Mouse (Mus musculus) CH12.LX (cell line): ENCODE measurements around the gene Hsd17b13. TPM values are rescaled to one million over a fixed set of nuclear protein-coding genes. Genes with fewer than 3 reads are reported as not detected.

Experiments
- DNase-seq: peaks from one replicate; pipeline ENCODE4 v3.0.0-alpha.2; 2013; ENCODE audit errors: extremely low read depth
- H3K27ac ChIP-seq: 2 replicates; pipeline ENCODE4 v1.5.1; 2012; ENCODE audit warnings: low read depth, mild to moderate bottlenecking, control low read depth, moderate library complexity; ENCODE audit not compliant: insufficient read depth
- H3K27me3 ChIP-seq: replicated peaks from 2 replicates; pipeline ENCODE3; 2012; ENCODE audit warnings: inconsistent platforms
- H3K36me3 ChIP-seq, 2 experiments: replicated peaks in 1 of 2; 2 replicates each; pipeline versions ENCODE3 to v1.6.1; 2012; ENCODE audit warnings: inconsistent platforms in 1 of 2, low read length in 1 of 2, mild to moderate bottlenecking in 1 of 2, mixed read lengths in 1 of 2, moderate library complexity in 1 of 2; ENCODE audit not compliant: control insufficient read depth in 1 of 2, insufficient read depth in 1 of 2
- H3K4me1 ChIP-seq, 2 experiments: 2 replicates each; pipeline ENCODE4 v1.6.1; 2012; ENCODE audit warnings: inconsistent platforms in 1 of 2, moderate library complexity in 1 of 2; ENCODE audit not compliant: insufficient read depth in 2 of 2, control insufficient read depth in 1 of 2
- H3K4me2 ChIP-seq: 2 replicates; pipeline ENCODE4 v1.6.1; 2012; ENCODE audit warnings: low read depth, mild to moderate bottlenecking, control low read depth; ENCODE audit not compliant: poor library complexity, insufficient read depth, severe bottlenecking
- H3K4me3 ChIP-seq, 3 experiments: fragments of 150-350 bp in 1 of 3; sonication (generic) in 1 of 3; replicated peaks in 1 of 3; 2 replicates each; pipeline versions ENCODE3 to v1.5.1; 2011 to 2012; ENCODE audit warnings: low read depth in 2 of 3, low read length in 2 of 3, mild to moderate bottlenecking in 2 of 3, moderate library complexity in 2 of 3, control low read depth in 1 of 3, improper control_type of control experiment in 1 of 3, inconsistent platforms in 1 of 3, mixed read lengths in 1 of 3; ENCODE audit not compliant: poor library complexity in 1 of 3
- H3K79me2 ChIP-seq: replicated peaks from 2 replicates; pipeline ENCODE4 v1.6.1; 2012; ENCODE audit warnings: mild to moderate bottlenecking, moderate library complexity; ENCODE audit not compliant: control insufficient read depth, poor library complexity, insufficient read depth, severe bottlenecking; ENCODE audit errors: extremely low read depth
- H3K9ac ChIP-seq: 2 replicates; pipeline ENCODE4 v1.6.1; 2012; ENCODE audit warnings: low read depth, mild to moderate bottlenecking, control low read depth, moderate library complexity; ENCODE audit not compliant: insufficient read depth
- H3K9me3 ChIP-seq: replicated peaks from 2 replicates; pipeline ENCODE3; 2012; ENCODE audit warnings: low read length, inconsistent platforms, mixed read lengths
- BHLHE40 ChIP-seq: IDR thresholded peaks from 2 replicates; pipeline ENCODE4 v1.6.1; 2011; ENCODE audit warnings: mild to moderate bottlenecking, low read depth, low read length, improper control_type of control experiment
- CHD2 ChIP-seq: IDR thresholded peaks from 2 replicates; pipeline ENCODE4 v1.6.1; 2011; ENCODE audit warnings: low read length, improper control_type of control experiment
- CTCF ChIP-seq, 2 experiments: IDR thresholded peaks in 1 of 2; conservative IDR thresholded peaks in 1 of 2; 2 replicates each; pipeline ENCODE4 v1.5.1; 2011 to 2012; ENCODE audit warnings: low read depth in 2 of 2, low read length in 2 of 2, improper control_type of control experiment in 1 of 2, inconsistent platforms in 1 of 2, mild to moderate bottlenecking in 1 of 2, moderate library complexity in 1 of 2
- E2F4 ChIP-seq: IDR thresholded peaks from 2 replicates; pipeline ENCODE4 v1.6.1; 2011; ENCODE audit warnings: low read depth, low read length, improper control_type of control experiment; ENCODE audit not compliant: insufficient replicate concordance
- ELF1 ChIP-seq: IDR thresholded peaks from 2 replicates; pipeline ENCODE4 v1.6.1; 2014; ENCODE audit warnings: low read depth, mild to moderate bottlenecking, inconsistent platforms, low read length, improper control_type of control experiment
- EP300 ChIP-seq: IDR thresholded peaks from 2 replicates; pipeline ENCODE4 v1.6.1; 2011; ENCODE audit warnings: low read length, improper control_type of control experiment
- ETS1 ChIP-seq: conservative IDR thresholded peaks from 2 replicates; pipeline ENCODE4 v1.6.1; 2012; ENCODE audit warnings: low read depth, mild to moderate bottlenecking, inconsistent platforms, low read length, improper control_type of control experiment, moderate library complexity
- GABPA ChIP-seq: IDR thresholded peaks from 2 replicates; pipeline ENCODE4 v1.6.1; 2012; ENCODE audit warnings: low read depth, low read length, improper control_type of control experiment, inconsistent platforms; ENCODE audit not compliant: insufficient replicate concordance
- HCFC1 ChIP-seq: IDR thresholded peaks from 2 replicates; pipeline ENCODE4 v1.6.1; 2012; ENCODE audit warnings: low read depth, mild to moderate bottlenecking, inconsistent platforms, low read length, improper control_type of control experiment
- JUND ChIP-seq: conservative IDR thresholded peaks from 2 replicates; pipeline ENCODE4 v1.6.1; 2011; ENCODE audit warnings: low read depth, low read length, improper control_type of control experiment
- KAT2A ChIP-seq: IDR thresholded peaks from 2 replicates; pipeline ENCODE4 v1.6.1; 2012; ENCODE audit warnings: low read length, improper control_type of control experiment, inconsistent platforms; ENCODE audit not compliant: insufficient replicate concordance
- MAFK ChIP-seq: IDR thresholded peaks from 2 replicates; pipeline ENCODE4 v1.6.1; 2011; ENCODE audit warnings: low read length, improper control_type of control experiment; ENCODE audit not compliant: insufficient replicate concordance
- MAX ChIP-seq: IDR thresholded peaks from 2 replicates; pipeline ENCODE4 v1.6.1; 2011; ENCODE audit warnings: low read length, improper control_type of control experiment
- MAZ ChIP-seq: IDR thresholded peaks from 2 replicates; pipeline ENCODE4 v1.6.1; 2012; ENCODE audit warnings: low read depth, mild to moderate bottlenecking, inconsistent platforms, low read length, improper control_type of control experiment, moderate library complexity
- MXI1 ChIP-seq: IDR thresholded peaks from 2 replicates; pipeline ENCODE4 v1.6.1; 2011; ENCODE audit warnings: mild to moderate bottlenecking, low read depth, low read length, improper control_type of control experiment
- POLR2A ChIP-seq: IDR thresholded peaks from 2 replicates; pipeline ENCODE4 v1.6.1; 2011; ENCODE audit warnings: low read depth, mild to moderate bottlenecking, improper control_type of control experiment, low read length
- POLR2AphosphoS2 ChIP-seq: IDR thresholded peaks from 2 replicates; pipeline ENCODE4 v1.6.1; 2011; ENCODE audit warnings: low read depth, low read length, improper control_type of control experiment
- RAD21 ChIP-seq: IDR thresholded peaks from 2 replicates; pipeline ENCODE4 v1.6.1; 2011; ENCODE audit warnings: low read depth, mild to moderate bottlenecking, low read length, improper control_type of control experiment, moderate library complexity
- SIN3A ChIP-seq: IDR thresholded peaks from 2 replicates; pipeline ENCODE4 v1.6.1; 2012; ENCODE audit warnings: low read length, improper control_type of control experiment, inconsistent platforms
- TBP ChIP-seq: conservative IDR thresholded peaks from 2 replicates; pipeline ENCODE4 v1.6.1; 2011; ENCODE audit warnings: low read depth, low read length, improper control_type of control experiment
- UBTF ChIP-seq: IDR thresholded peaks from 2 replicates; pipeline ENCODE4 v1.6.1; 2012; ENCODE audit warnings: low read depth, mild to moderate bottlenecking, inconsistent platforms, low read length, improper control_type of control experiment, moderate library complexity
- USF2 ChIP-seq: conservative IDR thresholded peaks from 2 replicates; pipeline ENCODE4 v1.6.1; 2011; ENCODE audit warnings: low read depth, low read length, improper control_type of control experiment
- ZC3H11A ChIP-seq: IDR thresholded peaks from 2 replicates; pipeline ENCODE4 v1.6.1; 2012; ENCODE audit warnings: low read depth, mild to moderate bottlenecking, inconsistent platforms, low read length, improper control_type of control experiment
- ZNF384 ChIP-seq: IDR thresholded peaks from 2 replicates; pipeline ENCODE4 v1.6.1; 2012; ENCODE audit warnings: low read depth, low read length, improper control_type of control experiment, inconsistent platforms
- dilution Hi-C: fragments of 300-500 bp; cut with MboI; formaldehyde crosslinking; loops from 2 replicates; pipeline ENCODE4 v1.14.3; 2020; ENCODE audit warnings: low sequenced_read_pairs; ENCODE audit not compliant: extremely low pct_unique_long_range_greater_than_20kb, extremely low pct_ligation_motif_present
- in situ Hi-C: fragments of 300-500 bp; cut with MboI; formaldehyde crosslinking; loops from 3 replicates; pipeline ENCODE4 v1.14.3; 2019; ENCODE audit warnings: low sequenced_read_pairs, low pct_ligation_motif_present, low pct_unique_long_range_greater_than_20kb, mixed read lengths
- polyA plus RNA-seq: library from polyadenylated mRNA; unstranded; fragments of >175 nt; gene quantifications from 2 replicates; pipeline ENCODE4 v1.2.1, GENCODE M21; 2012; ENCODE audit warnings: low read depth; ENCODE audit not compliant: insufficient read length
- total RNA-seq, 2 experiments: library from RNA; depleted of rRNA; stranded (reverse); fragments of 300-350 nt in 1 of 2; fragments of >200 nt in 1 of 2; gene quantifications; 2 replicates each; pipeline ENCODE4 v1.2.3; 2012 to 2014

Hsd17b13 gene
- total and polyA plus RNA-seq, 3 experiments: 0.23 to 0.64 TPM; not detected in 1

GRCm38 (mm10) chr5:104011419-104011818, 34.2 kb upstream of the Hsd17b13 start:
- Histone ChIP-seq H3K27ac (no peak overlapping the region), H3K9me3 (no peaks in the 10 kb centered on the region), H3K9ac (no peak overlapping the region), H3K27me3 (no peaks in the 10 kb centered on the region), H3K4me3 (no peak overlapping the region), H3K4me1 (no peaks in the 10 kb centered on the region), H3K79me2 (no peaks in the 10 kb centered on the region), H3K4me2 (no peak overlapping the region), H3K36me3 (peaks cover 6 to 34% of the 10 kb centered on the region in 2 experiments)
- TF ChIP-seq GABPA (no peak), BHLHE40 (no peak), UBTF (no peak), JUND (no peak), KAT2A (no peak), ELF1 (no peak), E2F4 (no peak), ETS1 (no peak), EP300 (no peak), POLR2A (no peak)
- DNase-seq: no peak
- dilution Hi-C loops (no loop called here), in situ Hi-C loops (no loop called here)

GRCm38 (mm10) chr5:104010261-104010660, 33.1 kb upstream of the Hsd17b13 start:
- H3K36me3 ChIP-seq: peaks cover 4 to 34% of the 10 kb centered on the region in 2 experiments
- H3K4me2 ChIP-seq: no peak overlapping the region
- no peak for TF ChIP-seq RAD21
- no peak for TF ChIP-seq ZNF384
- no peak for TF ChIP-seq HCFC1
- TF ChIP-seq BHLHE40: no peak
- no peak for TF ChIP-seq USF2
- no peak for TF ChIP-seq POLR2AphosphoS2
- no peak for TF ChIP-seq MAX
- no peak for TF ChIP-seq E2F4
- TF ChIP-seq ZC3H11A: no peak
- TF ChIP-seq MAZ: no peak
- no peak for TF ChIP-seq KAT2A
- TF ChIP-seq MXI1: no peak
- no peak for TF ChIP-seq CHD2
- no peak for TF ChIP-seq MAFK
- TF ChIP-seq SIN3A: no peak
- no peak for TF ChIP-seq JUND
- no peak for TF ChIP-seq CTCF (conservative IDR thresholded peaks at IDR 0.05 in 1 of 2, IDR thresholded peaks at IDR 0.05 in 1 of 2; ENCODE audit: low read depth in 2 of 2, low read length in 2 of 2)
- no peak for TF ChIP-seq TBP
- no peak for TF ChIP-seq POLR2A
- H3K27ac ChIP-seq: no peak overlapping the region
- no peak overlapping the region for H3K9ac ChIP-seq
- no peaks in the 10 kb centered on the region for H3K9me3 ChIP-seq
- in situ Hi-C loops: no loop called here
- no peak for DNase-seq
- H3K4me3 ChIP-seq: no peak overlapping the region
- H3K4me1 ChIP-seq: no peaks in the 10 kb centered on the region
- dilution Hi-C loops: no loop called here
- H3K27me3 ChIP-seq: no peaks in the 10 kb centered on the region
- H3K79me2 ChIP-seq: no peaks in the 10 kb centered on the region
